Mouse (Mus musculus) liver, embryonic 11.5 days (tissue): ENCODE results near the gene Fam117a. TPM values are rescaled to one million over a fixed set of nuclear protein-coding genes. Genes with fewer than 3 reads are reported as not detected.

Source experiments
- ATAC-seq: fragments of 200-750 bp; cut with Nextera tagmentation; replicated peaks from 2 replicates; pipeline ENCODE4 v1.8.0; 2017; ENCODE audit warnings: moderate number of reproducible peaks, mild to moderate bottlenecking, moderate TSS enrichment, moderate library complexity; ENCODE audit not compliant: low FRiP score
- DNase-seq: peaks from one replicate; pipeline ENCODE4 v3.0.0-alpha.2; 2017; ENCODE audit warnings: low spot score
- H3K27ac ChIP-seq: fragments of 300-500 bp; sonication (generic); 2 replicates; pipeline ENCODE4 v1.5.1; 2014; ENCODE audit warnings: mild to moderate bottlenecking, low read depth, low read length, control low read depth
- H3K27me3 ChIP-seq: fragments of 300-500 bp; sonication (generic); replicated peaks from 2 replicates; pipeline ENCODE4 v1.6.1; 2014; ENCODE audit warnings: low read length, mixed read lengths; ENCODE audit not compliant: control insufficient read depth, insufficient read depth
- H3K36me3 ChIP-seq: fragments of 300-500 bp; sonication (generic); 2 replicates; pipeline ENCODE4 v1.6.1; 2014; ENCODE audit warnings: mild to moderate bottlenecking, low read length, moderate library complexity, mixed read lengths; ENCODE audit not compliant: control insufficient read depth, insufficient read depth
- H3K4me1 ChIP-seq: fragments of 300-500 bp; sonication (generic); replicated peaks from 2 replicates; pipeline ENCODE4 v1.6.1; 2014; ENCODE audit warnings: low read length, mixed read lengths; ENCODE audit not compliant: control insufficient read depth, insufficient read depth
- H3K4me2 ChIP-seq: fragments of 300-500 bp; sonication (generic); 2 replicates; pipeline ENCODE4 v1.6.1; 2014; ENCODE audit warnings: mild to moderate bottlenecking, control low read depth, moderate library complexity
- H3K4me3 ChIP-seq: fragments of 300-500 bp; sonication (generic); 2 replicates; pipeline ENCODE4 v1.5.1; 2014; ENCODE audit warnings: low read depth, low read length, control low read depth
- H3K9ac ChIP-seq: fragments of 300-500 bp; sonication (generic); 2 replicates; pipeline ENCODE4 v1.6.1; 2014; ENCODE audit warnings: low read depth, low read length, control low read depth
- H3K9me3 ChIP-seq: fragments of 300-500 bp; sonication (generic); 2 replicates; pipeline ENCODE4 v1.6.1; 2016; ENCODE audit warnings: low read length, inconsistent platforms, mixed read lengths; ENCODE audit not compliant: control insufficient read depth
- WGBS: fragments of 180-500 bp; shearing (Covaris S2); extraction: QIAGEN DNeasy Blood & Tissue Kit; methylation state at CpG from one replicate; pipeline ENCODE4 v1.1.7; 2014; 5-methylcytosine and 5-hydroxymethylcytosine counted together
- polyA plus RNA-seq: library from polyadenylated mRNA; unstranded; fragments of >200 nt; fragmentation: Nextera tagmentation; extraction: Ambion mirVana; gene quantifications from 2 replicates; pipeline ENCODE4 v1.2.1, GENCODE M21; 2014

The Fam117a gene
- polyA plus RNA-seq, 1 experiment from 2014 or later: 44.9 TPM

DNA sequence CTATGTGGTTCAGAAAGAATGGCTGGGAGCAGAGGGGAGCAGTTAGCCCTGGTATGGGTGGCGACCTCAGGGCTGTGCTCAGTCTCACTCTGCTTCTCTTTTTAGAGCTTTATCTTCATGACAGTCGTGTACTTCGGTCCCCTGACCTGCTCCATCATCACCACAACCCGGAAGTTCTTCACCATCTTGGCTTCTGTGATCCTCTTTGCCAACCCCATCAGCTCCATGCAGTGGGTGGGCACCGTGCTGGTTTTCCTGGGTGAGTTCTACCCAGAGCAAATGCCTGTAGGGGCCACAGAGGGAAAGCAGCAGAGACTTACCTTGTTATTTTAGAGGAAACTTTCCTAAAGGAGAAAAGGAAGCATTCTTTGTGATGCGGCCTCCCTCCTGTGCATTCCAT is 53.6 kb downstream of the Fam117a start:
- H3K27ac ChIP-seq: no peak overlapping the region
- no peak for ATAC-seq
- no peaks in the 10 kb centered on the region for H3K9me3 ChIP-seq
- no peak overlapping the region for H3K4me3 ChIP-seq
- peaks cover 23% of the 10 kb centered on the region for H3K36me3 ChIP-seq
- H3K4me1 ChIP-seq: peaks cover 5% of the 10 kb centered on the region
- no peaks in the 10 kb centered on the region for H3K27me3 ChIP-seq
- no peak for DNase-seq
- no peak overlapping the region for H3K4me2 ChIP-seq
- WGBS: 88% methylated on average over 6 of the region's 6 CpGs
- no peak overlapping the region for H3K9ac ChIP-seq

DNA sequence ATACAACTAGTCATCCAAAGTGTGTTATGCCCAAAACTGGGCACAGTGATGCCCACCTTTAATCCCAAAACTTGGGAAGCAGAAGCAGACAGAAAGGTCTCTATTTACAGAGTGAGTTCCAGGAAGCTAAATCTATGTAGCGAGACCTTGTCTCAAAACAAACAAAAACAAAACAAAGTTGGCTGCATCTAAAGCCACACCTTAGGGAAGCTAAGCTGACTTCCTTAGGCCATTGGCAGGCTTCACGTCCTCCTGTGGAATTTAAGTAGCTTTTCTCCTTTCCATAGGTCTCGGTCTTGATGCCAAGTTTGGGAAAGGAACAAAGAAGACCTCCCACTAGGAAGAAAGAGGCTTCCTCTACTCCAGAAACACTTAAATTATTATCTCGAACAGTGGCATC is 54.4 kb downstream of the Fam117a start:
- Histone ChIP-seq H3K4me2 (no peak overlapping the region), H3K9ac (no peak overlapping the region), H3K4me1 (no peaks in the 10 kb centered on the region; the same call in 1 of the 2 replicates), H3K27me3 (no peaks in the 10 kb centered on the region), H3K4me3 (no peak overlapping the region), H3K27ac (no peak overlapping the region), H3K36me3 (peaks cover 23% of the 10 kb centered on the region), H3K9me3 (no peaks in the 10 kb centered on the region)
- ATAC-seq: no peak
- 77% methylated on average over 4 of the region's 4 CpGs for WGBS
- DNase-seq: no peak

DNA sequence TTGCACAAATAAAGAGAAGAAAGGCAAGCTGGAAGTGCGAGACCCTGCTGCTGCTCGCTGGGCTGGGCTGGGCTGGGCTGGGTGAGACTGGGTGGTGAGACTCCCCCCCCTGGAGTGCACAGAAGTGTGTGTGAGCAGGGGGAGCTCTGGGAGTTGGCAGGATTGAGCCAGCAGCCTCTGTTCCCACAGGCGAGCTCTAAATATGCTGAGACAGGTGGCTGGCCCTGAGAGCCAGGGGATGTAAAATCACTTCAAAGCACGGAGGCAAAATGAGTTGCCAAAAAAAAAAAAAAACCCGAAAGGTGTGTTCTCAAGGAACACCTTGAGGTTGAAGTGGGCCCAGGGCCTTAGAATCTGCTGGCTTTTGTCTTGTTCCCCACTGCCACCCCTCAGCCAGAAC is 54.9 kb downstream of the Fam117a start:
- Histone ChIP-seq H3K9ac (no peak overlapping the region), H3K4me3 (no peak overlapping the region), H3K4me1 (no peaks in the 10 kb centered on the region), H3K27ac (no peak overlapping the region), H3K36me3 (peaks cover 23% of the 10 kb centered on the region), H3K27me3 (no peaks in the 10 kb centered on the region), H3K4me2 (no peak overlapping the region), H3K9me3 (no peaks in the 10 kb centered on the region)
- 69% methylated on average over 5 of the region's 5 CpGs for WGBS
- DNase-seq (no peak), ATAC-seq (no peak)

DNA sequence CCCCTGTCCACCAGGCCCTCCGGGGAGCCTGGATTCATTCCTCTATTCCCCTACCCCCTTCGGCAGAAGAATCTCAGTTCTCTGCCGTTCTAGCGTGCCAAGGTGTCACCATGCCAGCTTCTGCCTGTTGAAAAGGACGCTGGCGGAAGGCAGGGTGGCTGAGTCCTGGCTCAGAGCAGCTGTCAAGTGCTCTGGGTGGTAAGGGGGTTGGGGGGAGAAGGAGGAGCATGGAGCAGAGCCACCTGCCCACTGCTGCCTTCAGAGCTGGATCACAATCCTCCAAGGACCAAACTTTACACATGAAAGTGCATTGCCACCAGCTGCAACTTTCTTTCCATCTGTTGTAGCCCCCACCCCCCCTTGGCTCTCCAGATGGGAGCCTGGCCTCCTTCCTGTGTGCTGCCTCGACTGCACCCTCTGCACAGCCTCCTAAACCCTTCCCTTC is 55.4 kb downstream of the Fam117a start:
- Histone ChIP-seq H3K4me3 (no peak overlapping the region), H3K4me2 (no peak overlapping the region), H3K27me3 (no peaks in the 10 kb centered on the region), H3K4me1 (no peaks in the 10 kb centered on the region), H3K36me3 (peaks cover 20% of the 10 kb centered on the region), H3K9ac (no peak overlapping the region), H3K27ac (no peak overlapping the region), H3K9me3 (no peaks in the 10 kb centered on the region)
- 65% methylated on average over 7 of the region's 7 CpGs for WGBS
- ATAC-seq (no peak), DNase-seq (no peak)

DNA sequence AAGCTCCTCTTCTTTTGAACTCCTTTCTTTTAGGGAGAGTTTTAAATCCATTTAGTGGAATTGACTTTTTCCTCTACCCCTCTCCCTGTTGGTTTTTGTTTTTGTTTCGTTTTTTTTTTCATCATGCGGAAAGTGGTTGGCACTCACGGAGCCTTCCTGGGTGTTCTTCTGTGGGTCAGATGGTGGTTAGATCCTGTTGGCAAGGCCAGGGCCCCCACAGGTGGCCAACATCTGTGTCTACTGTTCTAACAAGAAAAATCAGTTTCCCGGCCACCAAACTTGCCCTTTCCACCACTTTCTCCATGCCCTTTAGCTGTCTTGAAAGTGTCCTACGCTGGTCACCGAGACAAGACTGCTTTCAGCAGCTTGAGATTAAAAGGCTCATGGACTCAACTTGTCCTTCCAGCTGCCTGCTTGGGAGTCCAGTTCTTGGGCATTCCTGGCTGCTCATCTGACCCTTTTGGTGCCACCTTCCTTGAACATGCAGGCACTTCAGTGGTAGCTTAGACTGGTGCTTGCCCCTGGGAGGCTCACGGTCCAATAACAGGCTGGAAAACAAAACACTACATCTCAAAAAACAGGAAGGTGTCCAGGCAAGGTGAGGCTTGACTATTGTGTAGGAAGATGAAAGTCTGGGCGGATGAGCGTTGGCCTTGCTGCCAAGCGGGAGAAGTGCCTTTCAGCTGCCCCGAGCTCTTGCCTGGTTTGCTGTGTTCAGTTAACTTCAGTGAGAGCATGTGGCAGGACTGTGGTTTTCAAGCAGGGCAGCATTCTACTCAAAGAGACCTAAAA is 56.1 kb downstream of the Fam117a start:
- 76% methylated on average over 11 of the region's 11 CpGs for WGBS
- Histone ChIP-seq H3K4me3 (no peak overlapping the region), H3K4me1 (no peaks in the 10 kb centered on the region), H3K27ac (no peak overlapping the region), H3K27me3 (no peaks in the 10 kb centered on the region), H3K36me3 (peaks cover 13% of the 10 kb centered on the region), H3K9me3 (no peaks in the 10 kb centered on the region), H3K4me2 (no peak overlapping the region), H3K9ac (no peak overlapping the region)
- no peak for DNase-seq
- no peak for ATAC-seq

DNA sequence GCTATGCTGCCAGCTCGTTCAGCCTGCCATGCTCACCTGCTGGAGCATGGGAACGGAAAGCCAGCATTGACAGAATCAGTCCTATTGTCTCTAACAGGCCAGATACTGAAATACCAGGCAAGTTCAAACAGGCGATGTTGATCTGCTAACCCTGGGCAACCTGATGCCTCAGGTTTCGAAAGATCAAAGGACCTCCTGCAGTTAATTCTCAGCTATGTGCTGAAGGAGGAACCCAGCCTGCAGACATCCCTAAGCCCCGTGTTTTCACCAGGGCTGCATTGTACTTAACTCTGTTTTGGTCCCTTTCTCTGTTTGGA is 56.6 kb downstream of the Fam117a start:
- H3K27me3 ChIP-seq: peaks cover under 1% of the 10 kb centered on the region; the same call in 1 of the 2 replicates
- H3K4me3 ChIP-seq: no peak overlapping the region
- H3K4me2 ChIP-seq: no peak overlapping the region
- H3K4me1 ChIP-seq: no peaks in the 10 kb centered on the region
- no peaks in the 10 kb centered on the region for H3K9me3 ChIP-seq
- no peak for ATAC-seq
- H3K36me3 ChIP-seq: peaks cover 9% of the 10 kb centered on the region
- no peak overlapping the region for H3K27ac ChIP-seq
- 37% methylated on average over 5 of the region's 5 CpGs for WGBS
- no peak for DNase-seq
- no peak overlapping the region for H3K9ac ChIP-seq

DNA sequence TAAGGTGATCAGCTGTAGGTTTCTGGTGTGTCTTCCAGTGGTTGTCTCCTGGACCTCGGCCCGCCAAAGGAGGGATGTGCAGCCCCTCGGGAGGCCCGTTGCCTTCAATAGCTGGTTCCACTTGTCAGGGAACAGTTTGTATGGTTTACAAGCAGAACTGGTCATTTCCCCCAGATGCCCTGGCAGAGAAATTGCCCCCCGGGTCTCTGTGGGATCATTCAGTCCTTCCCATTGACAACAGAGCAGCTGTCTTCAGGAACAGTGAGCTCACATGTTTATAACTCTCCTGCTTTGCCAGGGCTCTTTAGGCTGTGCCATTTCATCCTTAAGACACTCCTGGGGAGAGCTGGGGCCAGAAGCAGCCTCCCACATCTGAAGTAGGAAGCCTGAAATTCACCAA is 57.3 kb downstream of the Fam117a start:
- no peak overlapping the region for H3K4me2 ChIP-seq
- peaks cover 3% of the 10 kb centered on the region; the same call in 1 of the 2 replicates for H3K27me3 ChIP-seq
- H3K27ac ChIP-seq: no peak overlapping the region
- WGBS: 56% methylated on average over 5 of the region's 5 CpGs
- H3K9ac ChIP-seq: no peak overlapping the region
- no peak overlapping the region for H3K4me3 ChIP-seq
- DNase-seq: no peak
- peaks cover 7% of the 10 kb centered on the region for H3K36me3 ChIP-seq
- ATAC-seq: no peak
- H3K9me3 ChIP-seq: no peaks in the 10 kb centered on the region
- no peaks in the 10 kb centered on the region for H3K4me1 ChIP-seq

DNA sequence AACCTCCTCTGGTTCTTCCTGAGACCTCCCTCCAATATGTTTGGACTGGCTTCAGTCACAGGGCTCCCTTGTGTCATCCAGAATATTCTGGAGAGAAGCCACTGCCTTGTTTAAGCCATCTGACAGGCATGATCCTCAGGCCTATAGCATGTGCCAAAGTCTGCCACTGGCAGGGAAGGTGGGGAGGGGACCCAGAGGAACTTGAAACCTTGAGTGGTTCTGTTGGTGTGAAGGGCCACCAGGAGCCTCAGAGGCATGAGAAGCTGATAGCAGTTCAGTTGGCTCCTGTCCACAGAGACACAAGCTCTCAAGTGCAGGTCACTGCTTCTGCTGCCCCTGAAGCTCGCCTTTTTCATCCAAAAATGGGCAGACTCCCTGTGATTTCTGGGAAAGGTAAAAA is 59.7 kb downstream of the Fam117a start:
- no peak for DNase-seq
- WGBS: 50% methylated on average over 1 of the region's 1 CpGs
- no peak overlapping the region for H3K4me3 ChIP-seq

More for the DNA sequence above, 59.7 kb downstream of the Fam117a start:
- H3K4me1 ChIP-seq: no peaks in the 10 kb centered on the region
- no peak overlapping the region for H3K9ac ChIP-seq
- no peak overlapping the region for H3K4me2 ChIP-seq
- no peaks in the 10 kb centered on the region for H3K36me3 ChIP-seq
- ATAC-seq: no peak
- no peaks in the 10 kb centered on the region for H3K9me3 ChIP-seq
- peaks cover 5% of the 10 kb centered on the region; the same call in 1 of the 2 replicates for H3K27me3 ChIP-seq
- H3K27ac ChIP-seq: no peak overlapping the region
